Mouse (Mus musculus) brain, embryonic 14.5 days (tissue): ENCODE measurements around the gene Pex6.

Source experiments
- CTCF ChIP-seq: fragments of 200-500 bp; IDR thresholded peaks from 2 replicates; pipeline ENCODE4 v1.5.1; 2012; ENCODE audit warnings: inconsistent platforms, mild to moderate bottlenecking, moderate library complexity, borderline replicate concordance; ENCODE audit not compliant: insufficient read depth, insufficient read length; ENCODE audit errors: extremely low read depth
- POLR2A ChIP-seq: fragments of 200-500 bp; IDR thresholded peaks from 2 replicates; pipeline ENCODE4 v1.6.1; 2012; ENCODE audit warnings: mild to moderate bottlenecking, inconsistent platforms, borderline replicate concordance; ENCODE audit not compliant: poor library complexity, insufficient read depth, insufficient read length, severe bottlenecking; ENCODE audit errors: extremely low read depth

DNA sequence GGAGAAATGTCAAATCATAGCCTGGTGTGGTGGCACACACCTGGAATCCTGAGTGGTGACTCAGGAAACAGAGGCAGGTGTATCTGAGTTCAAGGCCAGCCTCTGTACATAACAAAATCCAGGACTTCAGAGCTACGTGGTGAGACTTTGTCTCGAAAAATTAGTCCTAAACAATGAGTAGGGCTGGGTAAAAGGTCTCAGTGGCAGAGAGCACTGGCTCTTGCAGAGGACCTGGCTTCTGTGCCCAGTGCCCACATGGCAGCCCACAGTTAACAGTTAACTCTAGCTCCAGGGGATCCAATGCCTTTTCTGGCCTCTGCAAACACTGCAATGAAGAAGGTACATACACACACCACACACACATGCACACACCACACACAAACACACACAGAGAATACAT lies 36.5 kb downstream of the Pex6 start:
- TF ChIP-seq CTCF (no peak), POLR2A (no peak)
